Mouse (Mus musculus) forebrain, embryonic 13.5 days (tissue): ENCODE data around the gene Gstt4. TPM values are rescaled to one million over a fixed set of nuclear protein-coding genes. Genes with fewer than 3 reads are reported as not detected.
"Not testable (repeated sequence)": the region's sequence is repeated elsewhere in the genome, so short reads cannot be mapped to it uniquely, and the experiment has no call there.

Source experiments
- ATAC-seq: fragments of 200-750 bp; cut with Nextera tagmentation; 2 replicates; pipeline ENCODE4 v1.8.0; 2017
- H3K27ac ChIP-seq: fragments of 300-500 bp; sonication (generic); 2 replicates; pipeline ENCODE4 v1.5.1; 2015; ENCODE audit warnings: inconsistent platforms, mild to moderate bottlenecking, moderate library complexity
- H3K27me3 ChIP-seq: fragments of 300-500 bp; sonication (generic); 2 replicates; pipeline ENCODE4 v1.6.1; 2015; ENCODE audit warnings: mild to moderate bottlenecking, inconsistent platforms
- H3K36me3 ChIP-seq: fragments of 300-500 bp; sonication (generic); 2 replicates; pipeline ENCODE4 v1.6.1; 2015; ENCODE audit warnings: mild to moderate bottlenecking, inconsistent platforms; ENCODE audit not compliant: poor library complexity, severe bottlenecking
- H3K4me1 ChIP-seq: fragments of 300-500 bp; sonication (generic); 2 replicates; pipeline ENCODE4 v1.6.1; 2015; ENCODE audit warnings: inconsistent platforms
- H3K4me2 ChIP-seq: fragments of 300-500 bp; sonication (generic); 2 replicates; pipeline ENCODE4 v1.6.1; 2015; ENCODE audit warnings: inconsistent platforms, mild to moderate bottlenecking, moderate library complexity
- H3K4me3 ChIP-seq: fragments of 300-500 bp; sonication (generic); 2 replicates; pipeline ENCODE4 v1.5.1; 2015; ENCODE audit warnings: mild to moderate bottlenecking, inconsistent platforms
- H3K9ac ChIP-seq: fragments of 300-500 bp; sonication (generic); 2 replicates; pipeline ENCODE4 v1.6.1; 2015; ENCODE audit warnings: mild to moderate bottlenecking, inconsistent platforms
- H3K9me3 ChIP-seq: fragments of 300-500 bp; sonication (generic); replicated peaks from 2 replicates; pipeline ENCODE4 v1.6.1; 2016; ENCODE audit warnings: inconsistent platforms
- WGBS: fragments of 180-500 bp; shearing (Covaris S2); methylation state at CpG from one replicate; pipeline ENCODE4 v1.1.7; 2015; 5-methylcytosine and 5-hydroxymethylcytosine counted together
- polyA plus RNA-seq: library from polyadenylated mRNA; unstranded; fragments of >200 nt; fragmentation: Nextera tagmentation; extraction: Ambion mirVana; gene quantifications from 2 replicates; pipeline ENCODE4 v1.2.1, GENCODE M21; 2015

Gene Gstt4
- polyA plus RNA-seq, 1 experiment from 2014 or later: not detected

- Histone ChIP-seq H3K27ac (no peak overlapping the region), H3K27me3 (no peaks in the 10 kb centered on the region), H3K4me3 (no peak overlapping the region), H3K9me3 (no peaks in the 10 kb centered on the region), H3K4me2 (no peak overlapping the region), H3K36me3 (peaks cover 24% of the 10 kb centered on the region), H3K4me1 (peaks cover 28% of the 10 kb centered on the region), H3K9ac (no peak overlapping the region)
- ATAC-seq: peak; percentile 57
- 22% methylated on average over 10 of the region's 10 CpGs for WGBS
Observed at GRCm38 (mm10) chr10:75853452-75853851, 31.1 kb upstream of the Gstt4 start.

- peaks cover 20% of the 10 kb centered on the region for H3K4me1 ChIP-seq
- H3K4me2 ChIP-seq: no peak overlapping the region
- no peak overlapping the region for H3K27ac ChIP-seq
- H3K36me3 ChIP-seq: peaks cover 16% of the 10 kb centered on the region
- H3K27me3 ChIP-seq: no peaks in the 10 kb centered on the region
- H3K4me3 ChIP-seq: no peak overlapping the region
- WGBS: 96% methylated on average over 12 of the region's 12 CpGs
- ATAC-seq: no peak
- H3K9me3 ChIP-seq: no peaks in the 10 kb centered on the region
- no peak overlapping the region for H3K9ac ChIP-seq
Observed at GRCm38 (mm10) chr10:75852539-75853125, 30.3 kb upstream of the Gstt4 start.

- peaks cover 7% of the 10 kb centered on the region for H3K36me3 ChIP-seq
- no peak overlapping the region for H3K27ac ChIP-seq
- no peak overlapping the region for H3K4me3 ChIP-seq
- H3K4me1 ChIP-seq: peaks cover 13% of the 10 kb centered on the region
- no peak overlapping the region for H3K4me2 ChIP-seq
- ATAC-seq: no peak
- H3K9me3 ChIP-seq: no peaks in the 10 kb centered on the region
- H3K27me3 ChIP-seq: no peaks in the 10 kb centered on the region
- WGBS: 27% methylated on average over 3 of the region's 3 CpGs
- no peak overlapping the region for H3K9ac ChIP-seq
Observed at GRCm38 (mm10) chr10:75851681-75852080, 29.3 kb upstream of the Gstt4 start.

- WGBS: 7% methylated on average over 6 of the region's 6 CpGs
- peaks cover 13% of the 10 kb centered on the region for H3K4me1 ChIP-seq
- ATAC-seq: no peak
Observed at GRCm38 (mm10) chr10:75851076-75851475, 28.7 kb upstream of the Gstt4 start.

GRCm38 (mm10) chr10:75848382-75848781, 26.0 kb upstream of the Gstt4 start:
- Histone ChIP-seq H3K27ac (no peak overlapping the region), H3K4me3 (no peak overlapping the region), H3K9me3 (no peaks in the 10 kb centered on the region), H3K27me3 (no peaks in the 10 kb centered on the region), H3K4me2 (no peak overlapping the region), H3K36me3 (no peaks in the 10 kb centered on the region), H3K9ac (no peak overlapping the region), H3K4me1 (peaks cover 13% of the 10 kb centered on the region)
- WGBS: 35% methylated on average over 3 of the region's 3 CpGs
- ATAC-seq: no peak

More at GRCm38 (mm10) chr10:75851076-75851475, 28.7 kb upstream of the Gstt4 start:
- Histone ChIP-seq H3K9me3 (no peaks in the 10 kb centered on the region), H3K27me3 (no peaks in the 10 kb centered on the region), H3K9ac (peak overlapping the region; percentile 3; the same call in 1 of the 2 replicates), H3K36me3 (0 out of 2 replicates have a peak, but pooled peaks cover 3% of the 10 kb centered on the region), H3K27ac (no peak overlapping the region), H3K4me3 (no peak overlapping the region), H3K4me2 (no peak overlapping the region)

- no peak overlapping the region for H3K9ac ChIP-seq
- no peak overlapping the region for H3K4me3 ChIP-seq
- H3K36me3 ChIP-seq: no peaks in the 10 kb centered on the region
- no peaks in the 10 kb centered on the region for H3K27me3 ChIP-seq
- H3K9me3 ChIP-seq: no peaks in the 10 kb centered on the region
- no peak for ATAC-seq
- no peaks in the 10 kb centered on the region; the same call in 1 of the 2 replicates for H3K4me1 ChIP-seq
- WGBS: 78% methylated on average over 6 of the region's 6 CpGs
- H3K27ac ChIP-seq: no peak overlapping the region
- no peak overlapping the region for H3K4me2 ChIP-seq
Observed at GRCm38 (mm10) chr10:75845306-75845930, 23.1 kb upstream of the Gstt4 start.

- no peak for ATAC-seq
- Histone ChIP-seq H3K36me3 (no peaks in the 10 kb centered on the region), H3K27me3 (no peaks in the 10 kb centered on the region), H3K4me2 (no peak overlapping the region), H3K27ac (no peak overlapping the region), H3K4me1 (no peaks in the 10 kb centered on the region; the same call in 1 of the 2 replicates), H3K9me3 (no peaks in the 10 kb centered on the region), H3K9ac (no peak overlapping the region), H3K4me3 (no peak overlapping the region)
- 68% methylated on average over 1 of the region's 1 CpGs for WGBS
Observed at GRCm38 (mm10) chr10:75844800-75845199, 22.5 kb upstream of the Gstt4 start.

GRCm38 (mm10) chr10:75843898-75844297, 21.6 kb upstream of the Gstt4 start:
- H3K27me3 ChIP-seq, H3K4me2 ChIP-seq, H3K9me3 ChIP-seq, H3K36me3 ChIP-seq, H3K4me3 ChIP-seq, H3K4me1 ChIP-seq, H3K27ac ChIP-seq, ATAC-seq, H3K9ac ChIP-seq: not testable (repeated sequence)
- WGBS: 78% methylated on average over 6 of the region's 6 CpGs

GRCm38 (mm10) chr10:75839092-75839491, 16.7 kb upstream of the Gstt4 start:
- Histone ChIP-seq H3K9me3 (no peaks in the 10 kb centered on the region), H3K4me2 (no peak overlapping the region), H3K36me3 (no peaks in the 10 kb centered on the region), H3K27ac (no peak overlapping the region), H3K4me1 (peaks cover 30% of the 10 kb centered on the region), H3K27me3 (peaks cover 13% of the 10 kb centered on the region), H3K9ac (no peak overlapping the region), H3K4me3 (no peak overlapping the region)
- ATAC-seq: no peak
- WGBS: 88% methylated on average over 10 of the region's 10 CpGs

GRCm38 (mm10) chr10:75837248-75837759, 15.0 kb upstream of the Gstt4 start, which contains the start of gene Gstt2:
Gene Gstt2, minus strand, starts transcription at chr10:75837424.
- H3K4me3 ChIP-seq: peak within 1 kb of the TSS; percentile 42
- H3K27me3 ChIP-seq: peaks cover 30% of the 10 kb centered on the region
- H3K36me3 ChIP-seq: no peaks in the 10 kb centered on the region
- ATAC-seq: peak; percentile 88
- peaks cover 37% of the 10 kb centered on the region for H3K4me1 ChIP-seq
- peak within 1 kb of the TSS; percentile 69 for H3K4me2 ChIP-seq
- peak within 1 kb of the TSS; percentile 50 for H3K9ac ChIP-seq
- WGBS: under 1% methylated on average over 21 of the region's 21 CpGs
- H3K9me3 ChIP-seq: no peaks in the 10 kb centered on the region
- H3K27ac ChIP-seq: peak within 1 kb of the TSS; percentile 57

- Histone ChIP-seq H3K9me3 (no peaks in the 10 kb centered on the region), H3K4me1 (peaks cover 37% of the 10 kb centered on the region)
- 35% methylated on average over 6 of the region's 10 CpGs for WGBS
Observed at GRCm38 (mm10) chr10:75835761-75836531, 13.6 kb upstream of the Gstt4 start.

GRCm38 (mm10) chr10:75835307-75835706, 13.0 kb upstream of the Gstt4 start:
- H3K4me2 ChIP-seq: peak overlapping the region; percentile 53
- no peaks in the 10 kb centered on the region for H3K9me3 ChIP-seq
- no peak overlapping the region for H3K9ac ChIP-seq
- H3K4me3 ChIP-seq: peak overlapping the region; percentile 22
- 0 out of 2 replicates have a peak, but pooled peaks have one; percentile 50 for ATAC-seq
- WGBS: 2% methylated on average over 10 of the region's 10 CpGs
- peaks cover 37% of the 10 kb centered on the region for H3K4me1 ChIP-seq
- H3K36me3 ChIP-seq: no peaks in the 10 kb centered on the region
- peaks cover 32% of the 10 kb centered on the region for H3K27me3 ChIP-seq
- no peak overlapping the region for H3K27ac ChIP-seq

More at GRCm38 (mm10) chr10:75835761-75836531, 13.6 kb upstream of the Gstt4 start:
- peak overlapping the region; percentile 53 for H3K4me2 ChIP-seq
- H3K27ac ChIP-seq: no peak overlapping the region
- no peaks in the 10 kb centered on the region for H3K36me3 ChIP-seq
- 0 out of 2 replicates have a peak, but pooled peaks have one; percentile 3 for ATAC-seq
- H3K27me3 ChIP-seq: peaks cover 32% of the 10 kb centered on the region
- H3K4me3 ChIP-seq: peak overlapping the region; percentile 22
- no peak overlapping the region for H3K9ac ChIP-seq
